Mouse (Mus musculus): ENCODE measurements at regions not wholly inside any gene's neighbourhood (a gene's known extent, or its start where the extent isn't known, plus 50 kb on each side); places are given as distances from the start of the nearest gene placed in this dataset.

GRCm38 (mm10) chr5:67496710-67497109, 68.6 kb upstream of the Bend4 start:
- no peak for TF ChIP-seq CTCF (IDR thresholded peaks at IDR 0.05; ENCODE audit: low read depth)
- TF ChIP-seq EP300 (IDR thresholded peaks at IDR 0.05; ENCODE audit: low read depth) = no peak
